Mouse (Mus musculus) stomach, embryonic 16.5 days (tissue): ENCODE measurements at regions not wholly inside any gene's neighbourhood (a gene's known extent, or its start where the extent isn't known, plus 50 kb on each side); places are given as distances from the start of the nearest gene placed in this dataset.

Experiments
- ATAC-seq: fragments of 200-750 bp; cut with Nextera tagmentation; 2 replicates; pipeline ENCODE4 v1.8.0; 2017; ENCODE audit warnings: moderate number of reproducible peaks, moderate TSS enrichment; ENCODE audit not compliant: insufficient read depth, low FRiP score
- H3K27ac ChIP-seq: fragments of 300-500 bp; sonication (generic); 2 replicates; pipeline ENCODE4 v1.5.1; 2014; ENCODE audit warnings: low read length
- H3K27me3 ChIP-seq: fragments of 300-500 bp; sonication (generic); 2 replicates; pipeline ENCODE4 v1.6.1; 2014; ENCODE audit warnings: low read length, control low read depth, mixed read lengths; ENCODE audit not compliant: control insufficient read depth, insufficient read depth
- H3K36me3 ChIP-seq: fragments of 300-500 bp; sonication (generic); 2 replicates; pipeline ENCODE4 v1.6.1; 2014; ENCODE audit warnings: low read length; ENCODE audit not compliant: control insufficient read depth, insufficient read depth
- H3K4me1 ChIP-seq: fragments of 300-500 bp; sonication (generic); 2 replicates; pipeline ENCODE4 v1.6.1; 2014; ENCODE audit warnings: low read length, control low read depth, mixed read lengths; ENCODE audit not compliant: control insufficient read depth, insufficient read depth
- H3K4me2 ChIP-seq: fragments of 300-500 bp; sonication (generic); 2 replicates; pipeline ENCODE4 v1.6.1; 2014; ENCODE audit warnings: low read depth, low read length, mixed read lengths
- H3K4me3 ChIP-seq: fragments of 300-500 bp; sonication (generic); replicated peaks from 2 replicates; pipeline ENCODE4 v1.5.1; 2014; ENCODE audit warnings: mild to moderate bottlenecking, low read length
- H3K9ac ChIP-seq: fragments of 300-500 bp; sonication (generic); 2 replicates; pipeline ENCODE4 v1.6.1; 2014; ENCODE audit warnings: low read length
- H3K9me3 ChIP-seq: fragments of 300-500 bp; sonication (generic); replicated peaks from 2 replicates; pipeline ENCODE4 v1.6.1; 2016; ENCODE audit warnings: low read length, control low read depth; ENCODE audit not compliant: control insufficient read depth
- WGBS: fragments of 180-500 bp; shearing (Covaris S2); extraction: QIAGEN DNeasy Blood & Tissue Kit; methylation state at CpG from one replicate; pipeline ENCODE4 v1.1.7; 2014; 5-methylcytosine and 5-hydroxymethylcytosine counted together

DNA sequence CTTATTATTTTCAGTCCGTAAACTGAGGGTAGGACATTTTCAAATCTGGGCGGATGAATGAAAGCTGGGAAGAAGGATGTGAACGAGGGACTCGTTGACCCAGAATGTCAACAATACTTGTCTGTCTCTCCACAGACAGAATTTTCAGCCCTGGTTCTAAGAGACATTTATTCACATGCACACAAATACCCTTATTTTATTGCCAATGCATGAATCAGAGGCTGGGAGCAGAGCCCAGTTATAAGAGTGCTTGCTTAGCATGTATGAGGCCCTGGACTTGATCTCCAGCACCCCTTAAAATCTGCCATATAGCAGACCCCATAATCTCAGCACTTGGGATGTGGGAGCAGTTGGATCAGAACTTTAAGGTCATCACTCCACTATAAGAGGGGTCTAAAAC is 384.8 kb upstream of the Mpdz start:
- H3K9ac ChIP-seq: no peak overlapping the region
- no peak overlapping the region for H3K4me3 ChIP-seq
- H3K4me2 ChIP-seq: no peak overlapping the region
- no peaks in the 10 kb centered on the region for H3K9me3 ChIP-seq
- no peaks in the 10 kb centered on the region for H3K4me1 ChIP-seq
- no peak for ATAC-seq
- no peak overlapping the region for H3K27ac ChIP-seq
- no peaks in the 10 kb centered on the region for H3K36me3 ChIP-seq
- 82% methylated on average over 4 of the region's 4 CpGs for WGBS
- no peaks in the 10 kb centered on the region for H3K27me3 ChIP-seq

DNA sequence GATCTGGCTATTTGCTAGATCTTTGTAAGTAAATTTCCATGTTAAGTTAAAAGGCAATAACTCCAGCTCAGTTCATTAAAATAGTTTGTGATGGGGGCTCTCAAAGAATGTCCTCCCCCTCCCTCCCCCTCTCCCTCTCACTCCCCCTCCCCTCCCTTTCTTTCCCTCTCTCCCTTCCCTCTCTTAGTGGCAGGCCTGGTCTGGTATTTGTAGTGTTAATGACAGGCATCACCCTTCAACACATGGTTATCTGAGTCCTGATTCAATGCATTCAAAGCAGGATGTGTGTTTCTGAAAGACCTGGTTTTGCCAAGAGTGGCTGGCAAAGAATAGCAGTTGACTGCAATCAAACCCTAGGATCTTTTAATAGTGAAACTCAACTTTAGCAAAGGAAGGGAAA is 383.4 kb upstream of the Mpdz start:
- no peaks in the 10 kb centered on the region for H3K27me3 ChIP-seq
- no peak overlapping the region for H3K27ac ChIP-seq
- no peak overlapping the region for H3K9ac ChIP-seq
- H3K9me3 ChIP-seq: no peaks in the 10 kb centered on the region
- H3K4me3 ChIP-seq: no peak overlapping the region
- no peaks in the 10 kb centered on the region for H3K4me1 ChIP-seq
- H3K4me2 ChIP-seq: no peak overlapping the region
- H3K36me3 ChIP-seq: no peaks in the 10 kb centered on the region
- no peak for ATAC-seq

DNA sequence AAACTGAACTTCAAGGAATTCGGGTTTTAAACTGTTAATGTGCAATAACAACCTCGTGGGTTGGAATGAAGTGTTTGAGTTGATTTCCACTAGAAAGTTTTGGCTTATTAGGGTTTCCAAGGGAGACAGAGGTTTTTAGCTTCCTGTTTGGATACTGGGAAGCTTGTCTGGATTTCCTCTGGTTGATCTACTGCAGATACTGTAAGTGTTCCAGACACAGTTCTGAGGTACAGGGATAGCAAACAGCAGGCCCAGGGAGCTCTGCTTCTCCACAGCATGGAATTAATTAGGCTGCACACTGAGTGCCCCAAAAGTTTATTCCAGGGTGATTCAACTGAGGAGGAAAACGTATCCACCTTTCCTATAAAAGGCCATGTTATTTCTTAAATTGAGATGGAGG is 381.0 kb upstream of the Mpdz start:
- Histone ChIP-seq H3K4me1 (no peaks in the 10 kb centered on the region), H3K9ac (no peak overlapping the region), H3K4me2 (no peak overlapping the region), H3K4me3 (no peak overlapping the region), H3K36me3 (no peaks in the 10 kb centered on the region), H3K27me3 (no peaks in the 10 kb centered on the region), H3K9me3 (no peaks in the 10 kb centered on the region), H3K27ac (no peak overlapping the region)
- WGBS: 45% methylated on average over 3 of the region's 3 CpGs
- ATAC-seq: no peak

DNA sequence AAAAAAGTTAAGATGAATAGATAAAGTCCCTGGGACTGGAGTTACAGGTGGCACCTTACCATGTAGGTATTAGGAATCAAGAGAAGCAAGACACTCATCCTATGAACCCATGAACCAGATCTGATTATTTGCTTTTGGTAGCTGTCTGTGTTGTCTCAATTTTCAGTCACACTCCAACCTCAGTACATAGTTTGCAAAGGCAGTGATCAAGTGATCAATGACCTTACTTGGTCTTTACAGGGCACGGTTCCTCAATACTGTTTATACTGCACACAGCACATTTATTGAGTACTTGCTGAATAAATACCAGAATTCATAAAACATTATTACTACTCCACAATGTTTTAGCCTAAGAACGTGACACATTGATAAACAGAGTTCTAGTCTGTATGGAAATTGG is 346.7 kb upstream of the Mpdz start:
- no peak for ATAC-seq

DNA sequence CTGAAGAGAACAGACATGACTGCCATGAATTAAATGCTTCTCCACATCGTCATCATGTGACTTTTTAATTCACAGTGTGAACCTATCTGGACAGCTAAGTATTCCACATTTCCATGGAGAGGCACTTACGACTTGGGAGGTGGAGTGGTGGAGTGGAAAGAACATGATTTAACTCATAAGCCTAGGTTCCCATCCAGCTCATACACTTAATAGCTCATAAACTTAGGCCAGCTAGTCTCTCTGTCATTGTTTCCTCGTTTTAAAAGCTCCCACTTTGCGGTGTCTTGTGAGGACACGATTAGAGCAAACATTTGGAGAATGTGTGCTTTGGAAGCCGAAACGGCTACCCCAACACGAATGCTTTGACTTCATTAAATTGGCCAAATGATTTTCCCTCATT is 346.0 kb upstream of the Mpdz start:
- Histone ChIP-seq H3K4me3 (no peak overlapping the region), H3K9ac (no peak overlapping the region), H3K27me3 (no peaks in the 10 kb centered on the region), H3K4me1 (no peaks in the 10 kb centered on the region), H3K36me3 (no peaks in the 10 kb centered on the region), H3K27ac (no peak overlapping the region), H3K9me3 (no peaks in the 10 kb centered on the region), H3K4me2 (no peak overlapping the region)
- no peak for ATAC-seq
- WGBS: 63% methylated on average over 8 of the region's 8 CpGs

More for the DNA sequence above, 346.7 kb upstream of the Mpdz start:
- no peaks in the 10 kb centered on the region for H3K9me3 ChIP-seq
- no peak overlapping the region for H3K9ac ChIP-seq
- H3K36me3 ChIP-seq: no peaks in the 10 kb centered on the region
- no peak overlapping the region for H3K4me3 ChIP-seq
- H3K4me1 ChIP-seq: no peaks in the 10 kb centered on the region
- no peak overlapping the region for H3K27ac ChIP-seq
- 63% methylated on average over 2 of the region's 2 CpGs for WGBS
- H3K27me3 ChIP-seq: no peaks in the 10 kb centered on the region
- H3K4me2 ChIP-seq: no peak overlapping the region

DNA sequence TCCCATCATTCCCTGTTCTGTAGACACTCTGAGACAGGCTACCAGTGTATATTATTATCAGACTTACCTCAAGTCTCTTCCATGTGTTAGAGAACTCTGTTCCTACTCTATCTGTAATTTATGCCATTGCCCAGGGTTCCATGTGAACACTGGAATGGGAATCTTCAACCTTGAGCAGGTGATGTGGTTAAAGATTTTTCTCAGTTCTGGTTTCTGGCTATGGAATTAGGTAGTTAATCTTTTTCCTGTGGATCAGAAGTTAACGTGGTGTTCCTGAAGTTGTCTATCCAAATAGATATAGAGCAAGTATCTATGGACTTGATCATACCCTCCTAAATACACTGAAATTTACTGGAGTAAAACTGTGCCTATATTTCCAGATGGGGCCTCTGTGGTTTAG is 339.4 kb upstream of the Mpdz start:
- no peak overlapping the region for H3K27ac ChIP-seq
- no peak for ATAC-seq
- H3K9ac ChIP-seq: no peak overlapping the region
- no peak overlapping the region for H3K4me2 ChIP-seq
- no peaks in the 10 kb centered on the region for H3K36me3 ChIP-seq
- no peaks in the 10 kb centered on the region for H3K9me3 ChIP-seq
- H3K4me3 ChIP-seq: no peak overlapping the region
- 69% methylated on average over 1 of the region's 1 CpGs for WGBS
- H3K27me3 ChIP-seq: no peaks in the 10 kb centered on the region
- no peaks in the 10 kb centered on the region for H3K4me1 ChIP-seq

DNA sequence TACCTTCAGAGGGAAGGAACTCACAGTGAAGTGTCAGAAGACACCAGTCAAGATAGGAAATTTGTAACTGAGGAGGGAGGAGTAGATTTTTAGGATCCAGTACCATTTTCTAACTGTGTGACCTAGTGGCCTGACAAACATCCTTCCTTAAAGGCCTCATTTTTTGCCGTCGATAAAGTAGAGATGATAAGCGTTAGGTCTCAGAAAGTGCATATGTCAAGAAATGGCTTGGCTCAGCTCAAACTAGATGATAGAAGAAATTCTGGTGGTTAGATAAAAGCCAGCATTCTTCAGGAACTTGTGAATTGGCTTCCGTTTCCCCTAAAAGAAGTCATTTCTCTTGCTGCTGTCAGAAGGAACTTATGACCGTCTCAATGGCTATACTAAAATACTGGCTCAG is 324.1 kb upstream of the Mpdz start:
- 60% methylated on average over 5 of the region's 5 CpGs for WGBS

DNA sequence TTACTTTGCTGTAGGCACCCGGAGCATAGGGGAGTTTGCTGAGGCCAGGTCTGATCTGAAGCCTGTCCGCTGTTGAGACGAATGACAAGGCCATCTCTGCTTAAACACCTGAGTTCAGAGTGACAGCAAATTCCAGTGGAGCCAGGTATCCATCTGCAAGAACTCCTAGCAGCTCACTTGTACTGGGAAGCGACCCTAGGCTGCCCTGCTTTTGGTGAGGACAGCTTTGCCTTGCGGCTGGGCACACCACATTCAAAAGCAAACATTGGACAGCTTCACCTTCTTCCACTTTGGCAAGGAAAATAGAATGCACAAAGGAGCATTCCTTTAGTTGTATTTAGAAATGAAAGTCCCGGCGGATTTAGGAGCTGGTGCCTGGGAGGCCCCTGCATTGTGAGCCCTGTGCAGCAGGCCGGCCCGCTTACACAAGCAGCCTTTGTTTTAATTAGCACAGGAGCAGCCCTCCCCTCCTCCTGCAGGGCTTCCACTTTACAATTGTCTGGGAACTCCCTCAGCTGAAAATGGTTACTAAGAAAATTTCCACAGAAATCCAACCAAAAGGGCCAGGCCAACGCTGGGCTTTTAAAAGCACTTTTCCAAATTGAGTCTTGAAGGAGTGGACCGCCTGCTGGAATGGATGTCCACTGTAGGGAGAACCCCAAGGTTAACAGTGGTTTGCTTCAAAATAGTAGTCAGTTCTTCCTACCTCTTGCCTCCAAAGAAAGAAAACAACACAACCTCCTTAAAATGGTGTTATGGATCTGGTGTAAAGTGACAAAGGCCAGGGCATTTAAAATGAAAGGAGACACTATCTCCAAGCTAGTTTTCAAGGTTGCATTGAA is 321.6 kb upstream of the Mpdz start:
- Histone ChIP-seq H3K36me3 (no peaks in the 10 kb centered on the region), H3K9ac (0 out of 2 replicates have a peak overlapping the region, but pooled peaks have one; percentile 23), H3K9me3 (no peaks in the 10 kb centered on the region), H3K4me3 (no peak overlapping the region), H3K4me1 (peaks cover 24% of the 10 kb centered on the region), H3K4me2 (peak overlapping the region; percentile 20), H3K27ac (peak overlapping the region; percentile 44; the same call in 1 of the 2 replicates), H3K27me3 (no peaks in the 10 kb centered on the region)
- no peak for ATAC-seq
- WGBS: 33% methylated on average over 11 of the region's 11 CpGs

More for the DNA sequence above, 324.1 kb upstream of the Mpdz start:
- no peak overlapping the region for H3K4me2 ChIP-seq
- no peak overlapping the region for H3K27ac ChIP-seq
- peaks cover 24% of the 10 kb centered on the region for H3K4me1 ChIP-seq
- no peaks in the 10 kb centered on the region for H3K9me3 ChIP-seq
- no peaks in the 10 kb centered on the region for H3K27me3 ChIP-seq
- H3K4me3 ChIP-seq: no peak overlapping the region
- ATAC-seq: no peak
- no peak overlapping the region for H3K9ac ChIP-seq
- H3K36me3 ChIP-seq: no peaks in the 10 kb centered on the region

DNA sequence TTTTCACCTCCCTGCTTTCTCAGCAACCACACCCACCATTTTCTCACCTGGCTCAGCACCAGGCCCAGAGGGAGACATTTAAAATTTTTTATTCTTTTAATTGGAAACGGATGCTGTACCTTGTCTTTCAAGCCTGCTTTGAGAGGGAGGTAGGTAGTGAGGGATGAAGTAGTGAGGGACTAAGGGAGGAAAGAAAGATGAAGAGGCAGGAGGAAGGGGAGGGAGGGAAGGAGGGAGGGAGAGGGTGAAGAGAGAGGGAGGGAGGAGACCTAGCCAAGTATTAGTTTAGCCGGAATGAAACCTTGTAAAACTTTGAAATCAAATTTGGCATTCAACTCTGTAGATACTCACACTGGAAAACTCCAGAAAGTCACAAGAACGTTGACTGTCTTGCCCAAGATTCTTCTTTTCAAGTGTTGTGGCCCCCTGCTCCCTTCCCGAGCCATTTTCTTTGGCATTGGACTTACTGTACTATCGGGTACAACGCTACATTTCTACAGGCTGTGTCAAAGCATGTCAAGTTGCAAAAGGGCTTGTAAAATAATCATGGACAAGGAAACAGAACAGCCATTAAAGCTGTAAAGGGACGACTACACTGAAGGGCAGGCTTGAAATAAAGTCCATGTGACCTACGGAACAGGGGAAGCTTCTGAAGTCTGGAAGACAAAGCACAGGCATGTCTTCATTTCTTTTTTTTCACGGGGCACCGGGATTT is 320.9 kb upstream of the Mpdz start:
- peaks cover 24% of the 10 kb centered on the region for H3K4me1 ChIP-seq
- no peak overlapping the region for H3K4me3 ChIP-seq
- H3K9me3 ChIP-seq: no peaks in the 10 kb centered on the region
- H3K9ac ChIP-seq: 0 out of 2 replicates have a peak overlapping the region, but pooled peaks have one; percentile 23
- WGBS: 43% methylated on average over 10 of the region's 10 CpGs
- no peaks in the 10 kb centered on the region for H3K27me3 ChIP-seq
- no peak for ATAC-seq
- peak overlapping the region; percentile 20 for H3K4me2 ChIP-seq
- peak overlapping the region; percentile 39; the same call in 1 of the 2 replicates for H3K27ac ChIP-seq
- H3K36me3 ChIP-seq: no peaks in the 10 kb centered on the region
